Mouse (Mus musculus): ENCODE measurements at regions not wholly inside any gene's neighbourhood (a gene's known extent, or its start where the extent isn't known, plus 50 kb on each side); places are given as distances from the start of the nearest gene placed in this dataset.

- DNase-seq (ENCODE audit: extremely low spot score in 1 of 2, low spot score in 1 of 2): no peak
These were observed 448.5 kb downstream of the Tmtc2 start for GRCm38 (mm10) chr10:105125736-105126135.

GRCm38 (mm10) chr10:105120229-105120628 lies 454.0 kb downstream of the Tmtc2 start:
- DNase-seq (ENCODE audit: extremely low spot score in 1 of 2, low spot score in 1 of 2): no peak

DNA sequence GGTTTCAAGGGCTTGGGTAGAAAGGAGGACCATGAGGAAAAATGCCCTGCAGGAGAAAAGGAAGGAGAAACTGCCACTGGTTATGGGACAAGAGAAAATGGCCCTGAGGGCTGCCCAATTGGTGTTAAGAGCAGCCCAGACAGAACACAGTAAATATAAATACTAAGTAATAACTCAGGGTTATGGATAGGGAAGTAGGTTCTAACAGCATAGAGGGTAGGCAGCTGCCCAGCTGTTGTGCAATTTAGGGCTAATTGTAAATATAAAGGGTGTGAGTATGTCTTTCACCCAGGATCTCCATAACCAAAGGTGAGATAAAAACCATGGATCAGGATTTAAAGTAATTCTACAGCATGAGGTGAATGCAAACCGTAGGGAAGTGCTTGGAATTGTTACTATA lies 458.1 kb downstream of the Tmtc2 start:
- no peak for DNase-seq (ENCODE audit: extremely low spot score in 1 of 2, low spot score in 1 of 2)

GRCm38 (mm10) chr10:105114927-105115326 lies 459.3 kb downstream of the Tmtc2 start:
- no peak for DNase-seq (ENCODE audit: extremely low spot score in 1 of 2, low spot score in 1 of 2)

- DNase-seq (ENCODE audit: extremely low spot score in 1 of 2, low spot score in 1 of 2): no peak
These were observed 464.0 kb downstream of the Tmtc2 start for GRCm38 (mm10) chr10:105110247-105110646.

DNA sequence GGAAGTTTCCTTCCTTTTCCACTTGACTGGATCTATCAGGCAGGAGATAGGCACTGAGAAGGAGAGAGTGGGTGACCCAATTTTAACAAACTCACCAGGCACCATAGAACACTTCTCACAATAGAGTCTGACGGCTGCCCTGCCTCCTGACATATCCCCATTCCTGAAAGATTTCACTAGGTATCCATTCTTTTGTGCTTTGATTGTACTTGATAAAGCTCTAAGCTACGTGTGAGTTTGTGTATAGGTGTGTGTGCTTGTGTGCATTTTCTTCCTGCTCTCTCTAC lies 477.3 kb downstream of the Tmtc2 start:
- no peak for DNase-seq (ENCODE audit: extremely low spot score in 1 of 2, low spot score in 1 of 2)

DNA sequence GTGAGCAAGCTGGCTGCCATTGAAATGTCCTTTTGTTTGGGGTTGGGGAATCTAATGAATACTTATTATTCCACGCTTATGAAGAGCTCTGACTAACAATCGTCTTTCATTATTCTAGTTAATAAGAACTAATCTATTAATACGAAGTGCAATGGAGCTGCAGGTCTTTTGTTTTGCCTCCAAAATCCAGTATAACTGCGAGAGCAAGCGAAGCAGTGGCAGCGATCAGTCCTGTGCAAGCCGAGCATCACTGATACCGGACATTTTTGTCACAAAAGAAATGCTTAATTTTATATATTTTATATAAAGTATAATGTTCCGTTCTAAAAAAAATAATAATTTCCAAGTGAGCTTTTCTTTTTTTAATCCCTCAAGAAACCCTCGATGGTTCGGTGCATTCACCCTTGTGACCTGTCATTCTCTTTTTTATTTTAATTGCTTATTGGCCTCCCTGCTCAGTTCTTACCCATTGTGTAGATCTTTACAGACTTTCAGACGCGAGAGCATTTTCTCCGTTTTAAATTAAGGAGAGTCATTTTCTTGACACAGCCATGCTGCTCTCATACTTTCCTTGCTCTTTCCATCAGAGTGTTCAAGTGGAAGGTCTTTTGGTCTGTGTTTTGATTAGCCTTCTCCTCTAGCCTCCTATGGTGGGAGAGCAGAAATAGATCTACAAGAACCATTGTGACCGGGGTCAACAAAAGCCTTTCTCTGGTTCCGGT lies 477.8 kb downstream of the Tmtc2 start:
- DNase-seq (ENCODE audit: extremely low spot score in 1 of 2, low spot score in 1 of 2): no peak

GRCm38 (mm10) chr10:105095800-105096199 lies 478.5 kb downstream of the Tmtc2 start:
- DNase-seq (ENCODE audit: extremely low spot score in 1 of 2, low spot score in 1 of 2): no peak

- peak; percentile 2 to 20 for DNase-seq (ENCODE audit: extremely low spot score in 1 of 2, low spot score in 1 of 2)
These were observed 497.4 kb downstream of the Tmtc2 start for GRCm38 (mm10) chr10:105076892-105077291.

DNA sequence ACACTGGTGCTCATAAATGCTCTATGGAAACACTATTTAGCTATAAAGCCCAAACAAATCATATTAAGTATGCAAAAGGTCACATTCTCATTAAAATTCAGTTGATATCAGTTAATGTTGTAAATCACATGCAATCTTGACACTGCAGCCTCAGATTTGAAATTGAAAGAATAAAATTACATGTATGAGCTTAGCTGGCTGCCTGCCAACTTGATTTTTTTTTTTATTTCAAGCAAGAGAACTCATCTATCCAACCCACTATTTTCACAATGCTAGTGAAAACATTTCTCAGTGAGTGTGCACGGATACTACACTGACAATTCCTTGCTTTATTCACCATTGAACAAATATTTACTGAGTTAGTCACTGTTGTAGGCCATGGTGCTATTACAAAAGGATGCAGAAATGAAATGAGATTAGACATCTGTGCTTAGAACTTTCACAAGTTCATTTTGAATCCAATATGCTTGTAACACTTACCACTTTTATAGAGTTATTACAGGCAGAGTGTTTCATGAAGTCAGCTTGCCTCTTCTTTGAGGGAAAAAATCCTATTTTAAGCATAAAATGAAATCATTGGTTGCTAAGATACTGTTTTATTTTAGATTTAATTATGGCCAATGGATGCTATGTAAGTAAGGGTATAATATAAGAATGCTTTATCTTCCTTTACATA lies 539.4 kb downstream of the Tmtc2 start:
- peak in 1 of 2 experiments; percentile 27 for DNase-seq (ENCODE audit: extremely low spot score in 1 of 2, low spot score in 1 of 2)

GRCm38 (mm10) chr10:105020471-105021120 lies 553.7 kb downstream of the Tmtc2 start:
- DNase-seq (ENCODE audit: extremely low spot score in 1 of 2, low spot score in 1 of 2): no peak

DNA sequence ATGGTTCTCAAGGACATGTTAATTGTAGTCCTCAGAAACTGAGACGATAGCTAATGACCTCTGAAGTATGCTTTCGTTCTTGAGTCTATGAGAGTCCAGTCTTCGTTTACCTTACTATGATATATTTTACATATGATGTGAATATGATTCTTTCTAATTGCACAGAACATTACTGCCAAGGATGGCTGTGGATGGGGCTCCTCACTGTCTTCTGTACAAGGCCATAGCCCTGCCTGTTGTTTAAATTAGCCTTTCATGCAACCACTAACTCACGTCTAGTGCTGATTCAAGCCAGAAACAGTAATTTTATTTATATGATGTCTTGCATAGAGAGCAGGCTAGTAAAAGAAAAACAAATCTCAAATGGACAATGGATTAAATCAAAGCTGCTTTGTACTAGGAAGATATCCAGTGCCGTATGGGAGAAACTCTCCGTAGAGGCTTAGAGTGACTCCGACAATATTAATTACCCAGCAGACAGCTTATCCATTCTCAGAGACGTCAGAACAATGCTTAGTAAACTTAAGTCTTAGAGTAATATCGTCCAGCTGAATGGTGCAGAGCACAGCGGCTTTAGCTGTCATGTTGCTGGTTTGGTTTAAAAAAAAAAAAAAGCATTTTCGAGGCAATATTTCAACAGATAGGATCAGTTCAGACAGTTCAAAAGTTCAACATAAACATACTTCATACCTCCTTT lies 554.3 kb downstream of the Tmtc2 start:
- DNase-seq (ENCODE audit: extremely low spot score in 1 of 2, low spot score in 1 of 2): no peak
